Mouse (Mus musculus): ENCODE results near the gene Mettl7b.

DNA sequence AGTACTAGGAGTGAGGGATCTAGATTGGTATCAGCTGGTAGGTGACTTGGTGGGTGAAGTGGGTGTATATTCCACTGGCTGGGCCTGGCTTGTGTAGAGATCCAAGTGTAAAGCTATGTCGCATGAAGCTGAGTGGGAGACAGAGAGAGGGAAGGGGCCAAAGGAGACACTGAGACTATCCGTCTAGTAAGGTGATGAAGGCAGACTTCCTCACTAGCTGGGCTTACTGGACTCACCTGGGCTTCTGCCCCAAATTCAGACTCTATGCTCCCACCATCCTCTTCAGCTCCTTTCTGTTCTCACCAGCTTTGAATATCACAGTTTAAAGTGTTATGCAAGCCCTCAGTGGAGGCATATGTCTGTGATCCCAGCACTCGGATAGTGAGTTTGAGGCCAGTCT is 44.1 kb downstream of the Mettl7b start:
- TF ChIP-seq CTCF (IDR thresholded peaks at IDR 0.05; ENCODE audit: borderline replicate concordance, insufficient read depth, low read depth, low read length) (no peak), POLR2A (IDR thresholded peaks at IDR 0.05; ENCODE audit: borderline replicate concordance, insufficient read depth, low read length) (no peak)

All from cerebellum, adult 2 months (tissue).